Mouse (Mus musculus): ENCODE results near the gene Glcci1.

- TF ChIP-seq CTCF (IDR thresholded peaks at IDR 0.05; ENCODE audit: borderline replicate concordance, extremely low read depth, insufficient read depth, insufficient read length) (no peak), POLR2A (IDR thresholded peaks at IDR 0.05; ENCODE audit: borderline replicate concordance, extremely low read depth, insufficient read depth, insufficient read length, poor library complexity, severe bottlenecking) (no peak)
Observed at GRCm38 (mm10) chr6:8465388-8465787, 44.0 kb upstream of the Glcci1 start.

Measured in brain, embryonic 14.5 days (tissue).